Mouse (Mus musculus): ENCODE results near the gene Ankrd27. TPM values are rescaled to one million over a fixed set of nuclear protein-coding genes. Genes with fewer than 3 reads are reported as not detected.

Ankrd27 gene
- polyA plus RNA-seq, 1 experiment from 2014 or later, result 14.2 TPM

GRCm38 (mm10) chr7:35622626-35623025 lies 36.6 kb downstream of the Ankrd27 start:
- no peak overlapping the region for H3K4me2 ChIP-seq (ENCODE audit: low read depth, low read length)
- H3K36me3 ChIP-seq (replicated peaks; ENCODE audit: insufficient read depth, low read length), result peaks cover 68% of the 10 kb centered on the region
- no peak overlapping the region for H3K4me3 ChIP-seq (ENCODE audit: low read depth, low read length)
- no peak for ATAC-seq
- 87% methylated on average over 10 of the region's 10 CpGs for WGBS (ENCODE audit: insufficient replicate concordance)
- no peak for DNase-seq
- H3K9me3 ChIP-seq (ENCODE audit: low read length), result no peaks in the 10 kb centered on the region
- no peak overlapping the region for H3K27ac ChIP-seq (ENCODE audit: low read depth)
- no peaks in the 10 kb centered on the region for H3K27me3 ChIP-seq (ENCODE audit: insufficient read depth, low read length)
- no peak overlapping the region for H3K9ac ChIP-seq (replicated peaks)
- no peak for TF ChIP-seq CTCF (IDR thresholded peaks at IDR 0.05; ENCODE audit: low read depth)
- no peak for TF ChIP-seq EP300 (IDR thresholded peaks at IDR 0.05; ENCODE audit: low read depth)
- H3K4me1 ChIP-seq (ENCODE audit: insufficient read depth), result no peaks in the 10 kb centered on the region

- no peak for ATAC-seq
Observed at GRCm38 (mm10) chr7:35626038-35626437, 40.0 kb downstream of the Ankrd27 start.

GRCm38 (mm10) chr7:35627371-35627770 lies 41.3 kb downstream of the Ankrd27 start:
- no peak for DNase-seq

More at GRCm38 (mm10) chr7:35626038-35626437, 40.0 kb downstream of the Ankrd27 start:
- Histone ChIP-seq H3K4me1 (ENCODE audit: insufficient read depth) (no peaks in the 10 kb centered on the region), H3K9ac (replicated peaks) (no peak overlapping the region), H3K9me3 (ENCODE audit: low read length) (no peaks in the 10 kb centered on the region), H3K27me3 (ENCODE audit: insufficient read depth, low read length) (no peaks in the 10 kb centered on the region), H3K4me3 (ENCODE audit: low read depth, low read length) (no peak overlapping the region), H3K27ac (ENCODE audit: low read depth) (no peak overlapping the region), H3K4me2 (ENCODE audit: low read depth, low read length) (no peak overlapping the region), H3K36me3 (replicated peaks; ENCODE audit: insufficient read depth, low read length) (peaks cover 57% of the 10 kb centered on the region)
- whole genome bisulfite sequencing (ENCODE audit: insufficient replicate concordance), result 96% methylated on average over 5 of the region's 5 CpGs
- TF ChIP-seq CTCF (IDR thresholded peaks at IDR 0.05; ENCODE audit: low read depth) (peak; percentile 26), EP300 (IDR thresholded peaks at IDR 0.05; ENCODE audit: low read depth) (no peak)
- DNase-seq, result no peak

GRCm38 (mm10) chr7:35628496-35628895 lies 42.5 kb downstream of the Ankrd27 start:
- 75% methylated on average over 5 of the region's 5 CpGs for WGBS (ENCODE audit: insufficient replicate concordance)
- Histone ChIP-seq H3K27me3 (ENCODE audit: insufficient read depth, low read length) (no peaks in the 10 kb centered on the region), H3K4me2 (ENCODE audit: low read depth, low read length) (no peak overlapping the region), H3K4me1 (ENCODE audit: insufficient read depth) (no peaks in the 10 kb centered on the region), H3K36me3 (replicated peaks; ENCODE audit: insufficient read depth, low read length) (peaks cover 52% of the 10 kb centered on the region), H3K4me3 (ENCODE audit: low read depth, low read length) (no peak overlapping the region), H3K9ac (replicated peaks) (no peak overlapping the region), H3K9me3 (ENCODE audit: low read length) (no peaks in the 10 kb centered on the region), H3K27ac (ENCODE audit: low read depth) (no peak overlapping the region)
- TF ChIP-seq EP300 (IDR thresholded peaks at IDR 0.05; ENCODE audit: low read depth), result no peak
- peak; percentile 88 for TF ChIP-seq CTCF (IDR thresholded peaks at IDR 0.05; ENCODE audit: low read depth)
- ATAC-seq (no peak), DNase-seq (peak; percentile 74)

More at GRCm38 (mm10) chr7:35627371-35627770, 41.3 kb downstream of the Ankrd27 start:
- Histone ChIP-seq H3K27me3 (ENCODE audit: insufficient read depth, low read length) (no peaks in the 10 kb centered on the region), H3K36me3 (replicated peaks; ENCODE audit: insufficient read depth, low read length) (peaks cover 52% of the 10 kb centered on the region), H3K27ac (ENCODE audit: low read depth) (no peak overlapping the region), H3K4me2 (ENCODE audit: low read depth, low read length) (no peak overlapping the region), H3K9me3 (ENCODE audit: low read length) (no peaks in the 10 kb centered on the region), H3K4me3 (ENCODE audit: low read depth, low read length) (no peak overlapping the region), H3K9ac (replicated peaks) (no peak overlapping the region), H3K4me1 (ENCODE audit: insufficient read depth) (no peaks in the 10 kb centered on the region)
- TF ChIP-seq CTCF (IDR thresholded peaks at IDR 0.05; ENCODE audit: low read depth), result no peak
- ATAC-seq, result no peak
- 89% methylated on average over 10 of the region's 10 CpGs for WGBS (ENCODE audit: insufficient replicate concordance)

- Histone ChIP-seq H3K27me3 (ENCODE audit: insufficient read depth, low read length) (no peaks in the 10 kb centered on the region), H3K27ac (ENCODE audit: low read depth) (no peak overlapping the region), H3K4me2 (ENCODE audit: low read depth, low read length) (no peak overlapping the region), H3K9me3 (ENCODE audit: low read length) (no peaks in the 10 kb centered on the region), H3K36me3 (replicated peaks; ENCODE audit: insufficient read depth, low read length) (peaks cover 52% of the 10 kb centered on the region), H3K9ac (replicated peaks) (no peak overlapping the region), H3K4me1 (ENCODE audit: insufficient read depth) (peaks cover 2% of the 10 kb centered on the region; the same call in 1 of the 2 replicates), H3K4me3 (ENCODE audit: low read depth, low read length) (no peak overlapping the region)
- ATAC-seq, result no peak
- 70% methylated on average over 6 of the region's 6 CpGs for WGBS (ENCODE audit: insufficient replicate concordance)
- TF ChIP-seq CTCF (IDR thresholded peaks at IDR 0.05; ENCODE audit: low read depth), result peak; percentile 61
- no peak for TF ChIP-seq EP300 (IDR thresholded peaks at IDR 0.05; ENCODE audit: low read depth)
- no peak for DNase-seq
Observed at GRCm38 (mm10) chr7:35636229-35636628, 50.2 kb downstream of the Ankrd27 start.

- no peak overlapping the region for H3K4me2 ChIP-seq (ENCODE audit: low read depth, low read length)
- no peaks in the 10 kb centered on the region for H3K9me3 ChIP-seq (ENCODE audit: low read length)
- H3K4me1 ChIP-seq (ENCODE audit: insufficient read depth), result peaks cover 2% of the 10 kb centered on the region; the same call in 1 of the 2 replicates
- no peak overlapping the region for H3K4me3 ChIP-seq (ENCODE audit: low read depth, low read length)
- no peak overlapping the region for H3K27ac ChIP-seq (ENCODE audit: low read depth)
- H3K36me3 ChIP-seq (replicated peaks; ENCODE audit: insufficient read depth, low read length), result peaks cover 54% of the 10 kb centered on the region
- no peaks in the 10 kb centered on the region for H3K27me3 ChIP-seq (ENCODE audit: insufficient read depth, low read length)
- WGBS (ENCODE audit: insufficient replicate concordance), result 90% methylated on average over 9 of the region's 9 CpGs
- H3K9ac ChIP-seq (replicated peaks), result no peak overlapping the region
- no peak for TF ChIP-seq CTCF (IDR thresholded peaks at IDR 0.05; ENCODE audit: low read depth)
- no peak for TF ChIP-seq EP300 (IDR thresholded peaks at IDR 0.05; ENCODE audit: low read depth)
- no peak for ATAC-seq
- no peak for DNase-seq
Observed at GRCm38 (mm10) chr7:35636874-35637273, 50.8 kb downstream of the Ankrd27 start.

GRCm38 (mm10) chr7:35640072-35640471 lies 54.0 kb downstream of the Ankrd27 start:
- TF ChIP-seq EP300 (IDR thresholded peaks at IDR 0.05; ENCODE audit: low read depth) (no peak), CTCF (IDR thresholded peaks at IDR 0.05; ENCODE audit: low read depth) (no peak)
- no peak for DNase-seq
- H3K27ac ChIP-seq (ENCODE audit: low read depth), result peak overlapping the region; percentile 24
- peaks cover 2% of the 10 kb centered on the region; the same call in 1 of the 2 replicates for H3K4me1 ChIP-seq (ENCODE audit: insufficient read depth)
- H3K9me3 ChIP-seq (ENCODE audit: low read length), result no peaks in the 10 kb centered on the region
- no peak overlapping the region for H3K9ac ChIP-seq (replicated peaks)
- no peak overlapping the region for H3K4me3 ChIP-seq (ENCODE audit: low read depth, low read length)
- peaks cover 60% of the 10 kb centered on the region for H3K36me3 ChIP-seq (replicated peaks; ENCODE audit: insufficient read depth, low read length)
- H3K27me3 ChIP-seq (ENCODE audit: insufficient read depth, low read length), result no peaks in the 10 kb centered on the region
- WGBS (ENCODE audit: insufficient replicate concordance), result 59% methylated on average over 6 of the region's 6 CpGs
- peak; percentile 82 for ATAC-seq
- no peak overlapping the region for H3K4me2 ChIP-seq (ENCODE audit: low read depth, low read length)

Measured in liver, postnatal 0 days (tissue).